Mouse (Mus musculus) limb, embryonic 14.5 days (tissue): ENCODE measurements at regions not wholly inside any gene's neighbourhood (a gene's known extent, or its start where the extent isn't known, plus 50 kb on each side); places are given as distances from the start of the nearest gene placed in this dataset.

Experiments
- ATAC-seq: fragments of 200-750 bp; cut with Nextera tagmentation; 2 replicates; pipeline ENCODE4 v1.8.0; 2017; ENCODE audit warnings: low read depth, moderate number of reproducible peaks, moderate TSS enrichment; ENCODE audit not compliant: low FRiP score
- DNase-seq: peaks from one replicate; pipeline ENCODE4 v3.0.0-alpha.2; 2015; ENCODE audit warnings: low spot score
- H3K27ac ChIP-seq: fragments of 300-500 bp; sonication (generic); replicated peaks from 2 replicates; pipeline ENCODE4 v1.5.1; 2014; ENCODE audit warnings: low read depth, mild to moderate bottlenecking, low read length, moderate library complexity, mixed read lengths
- H3K27me3 ChIP-seq: fragments of 300-500 bp; sonication (generic); 2 replicates; pipeline ENCODE4 v1.6.1; 2014; ENCODE audit warnings: low read length, mixed read lengths; ENCODE audit not compliant: control insufficient read depth, insufficient read depth
- H3K36me3 ChIP-seq: fragments of 300-500 bp; sonication (generic); 2 replicates; pipeline ENCODE4 v1.6.1; 2014; ENCODE audit warnings: mild to moderate bottlenecking, low read length, moderate library complexity, mixed read lengths; ENCODE audit not compliant: control insufficient read depth, insufficient read depth
- H3K4me1 ChIP-seq: fragments of 300-500 bp; sonication (generic); 2 replicates; pipeline ENCODE4 v1.6.1; 2014; ENCODE audit warnings: antibody characterized with exemption, low read length, mixed read lengths; ENCODE audit not compliant: control insufficient read depth, insufficient read depth
- H3K4me2 ChIP-seq: fragments of 300-500 bp; sonication (generic); replicated peaks from 2 replicates; pipeline ENCODE4 v1.6.1; 2014; ENCODE audit warnings: low read depth, mild to moderate bottlenecking, low read length, moderate library complexity; ENCODE audit not compliant: severe bottlenecking
- H3K4me3 ChIP-seq: fragments of 300-500 bp; sonication (generic); replicated peaks from 2 replicates; pipeline ENCODE4 v1.5.1; 2014; ENCODE audit warnings: low read length
- H3K9ac ChIP-seq: fragments of 300-500 bp; sonication (generic); 2 replicates; pipeline ENCODE4 v1.6.1; 2014; ENCODE audit warnings: mild to moderate bottlenecking, low read depth, low read length, moderate library complexity; ENCODE audit not compliant: severe bottlenecking
- H3K9me3 ChIP-seq: fragments of 300-500 bp; sonication (generic); 2 replicates; pipeline ENCODE4 v1.6.1; 2016; ENCODE audit warnings: low read length; ENCODE audit not compliant: control insufficient read depth
- POLR2A ChIP-seq: fragments of 200-500 bp; IDR thresholded peaks from 2 replicates; pipeline ENCODE4 v1.8.0; 2012; ENCODE audit warnings: inconsistent platforms, mild to moderate bottlenecking, moderate library complexity, borderline replicate concordance; ENCODE audit not compliant: insufficient read depth, insufficient read length; ENCODE audit errors: extremely low read depth
- WGBS: fragments of 180-500 bp; shearing (Covaris S2); extraction: QIAGEN DNeasy Blood & Tissue Kit; methylation state at CpG from one replicate; pipeline ENCODE4 v1.1.7; 2014; 5-methylcytosine and 5-hydroxymethylcytosine counted together

GRCm38 (mm10) chr4:73516717-73517116, 91.0 kb upstream of the Gm11238 start:
- Histone ChIP-seq H3K36me3 (no peaks in the 10 kb centered on the region), H3K9ac (no peak overlapping the region), H3K27ac (no peak overlapping the region), H3K9me3 (no peaks in the 10 kb centered on the region), H3K4me2 (no peak overlapping the region), H3K4me3 (no peak overlapping the region), H3K27me3 (no peaks in the 10 kb centered on the region), H3K4me1 (no peaks in the 10 kb centered on the region)
- WGBS: 65% methylated on average over 2 of the region's 2 CpGs
- TF ChIP-seq POLR2A: no peak
- DNase-seq (no peak), ATAC-seq (no peak)

GRCm38 (mm10) chr4:73506860-73507259, 100.8 kb upstream of the Gm11238 start:
- Histone ChIP-seq H3K27me3 (no peaks in the 10 kb centered on the region), H3K27ac (no peak overlapping the region), H3K4me1 (no peaks in the 10 kb centered on the region), H3K9ac (no peak overlapping the region), H3K9me3 (no peaks in the 10 kb centered on the region), H3K4me3 (no peak overlapping the region), H3K4me2 (no peak overlapping the region), H3K36me3 (no peaks in the 10 kb centered on the region)
- DNase-seq (no peak), ATAC-seq (no peak)
- no peak for TF ChIP-seq POLR2A
- 75% methylated on average over 2 of the region's 2 CpGs for WGBS

GRCm38 (mm10) chr4:73489199-73489598, 84.3 kb upstream of the Gm11487 start:
- no peak for TF ChIP-seq POLR2A
- H3K27ac ChIP-seq: no peak overlapping the region
- H3K4me3 ChIP-seq: no peak overlapping the region
- no peak overlapping the region for H3K4me2 ChIP-seq
- H3K36me3 ChIP-seq: no peaks in the 10 kb centered on the region
- DNase-seq (no peak), ATAC-seq (peak; percentile 43; the same call in 1 of the 2 replicates)
- H3K9me3 ChIP-seq: no peaks in the 10 kb centered on the region
- WGBS: 10% methylated on average over 2 of the region's 2 CpGs
- no peaks in the 10 kb centered on the region for H3K27me3 ChIP-seq
- H3K9ac ChIP-seq: no peak overlapping the region
- no peaks in the 10 kb centered on the region for H3K4me1 ChIP-seq

DNA sequence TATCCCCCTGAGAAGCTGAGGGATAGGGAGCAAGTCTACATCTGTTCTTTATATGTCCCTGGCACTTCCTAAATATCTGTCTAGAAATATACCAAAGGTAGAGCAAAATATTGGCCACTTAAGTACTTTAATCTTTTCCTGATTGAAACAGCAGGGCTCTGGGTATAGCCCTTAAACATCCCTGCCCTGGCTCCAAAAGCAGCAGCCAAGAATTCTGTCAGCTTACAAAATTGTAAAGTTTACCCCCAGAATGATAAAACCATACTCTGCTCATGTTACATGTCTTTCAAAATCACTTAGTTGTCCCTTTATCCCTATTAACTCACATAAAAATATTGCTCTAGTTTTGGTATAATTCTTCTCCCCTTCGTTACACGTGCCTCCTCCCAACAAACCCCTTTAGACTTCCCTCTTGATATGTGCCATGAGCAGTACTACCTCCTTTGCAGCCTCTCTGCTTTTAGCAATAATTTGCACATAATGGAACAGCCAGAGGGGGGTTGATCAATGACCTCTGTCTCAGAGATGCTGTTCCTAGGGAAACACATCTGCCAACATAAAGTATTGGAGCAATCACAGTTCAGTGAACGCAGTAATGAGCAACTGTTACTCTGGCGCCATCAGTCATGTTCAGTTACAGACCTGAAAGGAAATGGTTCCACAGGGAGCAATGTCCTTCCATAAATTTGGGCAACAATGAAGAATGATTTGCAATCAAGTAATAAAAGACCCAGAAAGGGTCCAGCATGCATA, 83.6 kb upstream of the Gm11487 start:
- Histone ChIP-seq H3K4me2 (no peak overlapping the region), H3K4me3 (no peak overlapping the region), H3K27ac (no peak overlapping the region), H3K9ac (no peak overlapping the region), H3K36me3 (no peaks in the 10 kb centered on the region), H3K9me3 (no peaks in the 10 kb centered on the region), H3K27me3 (no peaks in the 10 kb centered on the region), H3K4me1 (no peaks in the 10 kb centered on the region)
- TF ChIP-seq POLR2A: no peak
- peak; percentile 77 for DNase-seq
- WGBS: 21% methylated on average over 4 of the region's 4 CpGs
- ATAC-seq: peak; percentile 88

- Histone ChIP-seq H3K9me3 (no peaks in the 10 kb centered on the region), H3K4me1 (no peaks in the 10 kb centered on the region), H3K36me3 (no peaks in the 10 kb centered on the region), H3K27me3 (no peaks in the 10 kb centered on the region), H3K4me2 (no peak overlapping the region), H3K27ac (no peak overlapping the region), H3K9ac (no peak overlapping the region), H3K4me3 (no peak overlapping the region)
- ATAC-seq (no peak), DNase-seq (no peak)
- no peak for TF ChIP-seq POLR2A
- 73% methylated on average over 1 of the region's 1 CpGs for WGBS
Measured at GRCm38 (mm10) chr4:73467982-73468565, 63.2 kb upstream of the Gm11487 start.
